ENCODE assay signal across 8 mouse cellular contexts in genomic region chr1:119421576-119422421, GRCm38 (mm10). TPM values are rescaled to one million over a fixed set of nuclear protein-coding genes. Genes with fewer than 3 reads are reported as not detected.
DNase-seq lines count a peak whose midpoint lies in the region; ATAC-seq and TF ChIP-seq lines count a peak whose summit lies in the region.

Gene Inhbb, minus strand, starts transcription at chr1:119422248.

- under 1% methylated on average over 66 of the region's 92 CpGs for WGBS in kidney, embryonic 14.5 days
- under 1% methylated on average over 48 of the region's 92 CpGs for whole genome bisulfite sequencing in liver, postnatal 0 days (ENCODE audit: insufficient replicate concordance)

- peak within 1 kb of the TSS; percentile 60 for H3K4me3 ChIP-seq in kidney, embryonic 14.5 days (ENCODE audit: low read length)
- H3K4me3 ChIP-seq in liver, postnatal 0 days (ENCODE audit: low read depth, low read length) = peak within 1 kb of the TSS; percentile 59

- no peaks in the 10 kb centered on the region for H3K9me3 ChIP-seq in kidney, embryonic 14.5 days (ENCODE audit: control insufficient read depth, low read length)
- H3K9me3 ChIP-seq in liver, postnatal 0 days (ENCODE audit: low read length) = no peaks in the 10 kb centered on the region

- H3K27ac ChIP-seq in kidney, embryonic 14.5 days (ENCODE audit: low read depth, low read length) = no peak within 1 kb of the TSS
- no peak within 1 kb of the TSS for H3K27ac ChIP-seq in liver, postnatal 0 days (ENCODE audit: low read depth)

- peak within 1 kb of the TSS; percentile 65 for H3K9ac ChIP-seq in kidney, embryonic 14.5 days (ENCODE audit: low read depth, low read length)
- peak within 1 kb of the TSS; percentile 21 for H3K9ac ChIP-seq in liver, postnatal 0 days (replicated peaks)

- peak; percentile 36; the same call in 1 of the 2 replicates for ATAC-seq in kidney, embryonic 14.5 days (ENCODE audit: low FRiP score, low TSS enrichment)
- peak; percentile 30; the same call in 1 of the 2 replicates for ATAC-seq in liver, postnatal 0 days
- ATAC-seq in megakaryocyte progenitor cell, adult 5-6 weeks (replicated peaks; ENCODE audit: poor library complexity) = no peak

- TF ChIP-seq CTCF in liver, postnatal 0 days (IDR thresholded peaks at IDR 0.05; ENCODE audit: low read depth) = no peak

- peaks cover 75% of the 10 kb centered on the region for H3K27me3 ChIP-seq in kidney, embryonic 14.5 days (ENCODE audit: control insufficient read depth, insufficient read depth, low read length)
- H3K27me3 ChIP-seq in liver, postnatal 0 days (ENCODE audit: insufficient read depth, low read length) = peaks cover 66% of the 10 kb centered on the region

- DNase-seq in left cerebral cortex, adult 18-20 months (ENCODE audit: low spot score in 2 of 2) = peak; percentile 27 to 56
- no peak for DNase-seq in left cerebral cortex, adult 11 months (ENCODE audit: low spot score)
- DNase-seq in cerebellum, postnatal 25 days = peak; percentile 54 to 57
- DNase-seq in gonadal fat pad, adult 2 months (ENCODE audit: low read depth) = no peak
- DNase-seq in liver, postnatal 0 days = peak; percentile 37
- peak; percentile 56 for DNase-seq in retina, embryonic 14.5 days (ENCODE audit: low spot score)

- peaks cover 16% of the 10 kb centered on the region for H3K4me1 ChIP-seq in kidney, embryonic 14.5 days (ENCODE audit: control insufficient read depth, insufficient read depth, low read length)
- H3K4me1 ChIP-seq in liver, postnatal 0 days (ENCODE audit: insufficient read depth) = peaks cover 11% of the 10 kb centered on the region

- H3K36me3 ChIP-seq in kidney, embryonic 14.5 days (ENCODE audit: control insufficient read depth, insufficient read depth, low read length) = no peaks in the 10 kb centered on the region
- no peaks in the 10 kb centered on the region for H3K36me3 ChIP-seq in liver, postnatal 0 days (replicated peaks; ENCODE audit: insufficient read depth, low read length)

- TF ChIP-seq EP300 in liver, postnatal 0 days (IDR thresholded peaks at IDR 0.05; ENCODE audit: low read depth) = no peak

- H3K4me2 ChIP-seq in kidney, embryonic 14.5 days (replicated peaks; ENCODE audit: low read depth, low read length) = peak within 1 kb of the TSS; percentile 98
- peak within 1 kb of the TSS; percentile 91 for H3K4me2 ChIP-seq in liver, postnatal 0 days (ENCODE audit: low read depth, low read length)

RNA-seq across cellular contexts. Expression of gene Inhbb, which starts in this region (rescaled TPM):
- total RNA-seq in left cerebral cortex, adult 18-20 months (2021) = 1 to 10 TPM; 4.9 to 5.0 TPM
- polyA plus RNA-seq in gonadal fat pad, adult 2 months (2012; rRNA removed) = 26.1 and 34.5 TPM in 2 replicates
- polyA plus RNA-seq in kidney, embryonic 14.5 days (2014; fragmentation: Nextera tagmentation; extraction: Ambion mirVana) = 0.16 TPM in 2 replicates
- polyA plus RNA-seq in liver, postnatal 0 days (2015; fragmentation: Nextera tagmentation; extraction: Ambion mirVana) = 0.65 and 0.78 TPM in 2 replicates
- not detected in 2 replicates for total RNA-seq in megakaryocyte progenitor cell, adult 5-6 weeks (2015)
- not detected in 2 replicates for total RNA-seq in megakaryocyte progenitor cell, adult 5-6 weeks (2017)

Comparison
In these comparisons a context has a peak if more than half of its experiments do, and no peak if none do; other contexts are left out.
1. RNA of gene Inhbb (total RNA-seq): 4.9 to 5.0 TPM in left cerebral cortex, adult 18-20 months; not detected in megakaryocyte progenitor cell, adult 5-6 weeks; every median in the first group is over 4 times any median in the second.
2. RNA of gene Inhbb (polyA plus RNA-seq): 26.1 to 34.5 TPM in gonadal fat pad, adult 2 months; 0.65 to 0.78 TPM in liver, postnatal 0 days and 0.16 TPM in kidney, embryonic 14.5 days; every median in the first group is over 10 times any median in the second.
3. DNase-seq: peak in left cerebral cortex, adult 18-20 months (2 of 2), cerebellum, postnatal 25 days (2 of 2) and retina, embryonic 14.5 days (single experiment); none in left cerebral cortex, adult 11 months (single experiment) and gonadal fat pad, adult 2 months (single experiment).
4. Peak in ATAC-seq, H3K4me3 ChIP-seq, H3K9ac ChIP-seq and H3K4me2 ChIP-seq in kidney, embryonic 14.5 days; RNA of the gene not detected or under 1 TPM.
5. Peak in DNase-seq, ATAC-seq, H3K4me3 ChIP-seq, H3K9ac ChIP-seq and H3K4me2 ChIP-seq in liver, postnatal 0 days; RNA of the gene not detected or under 1 TPM.